Comparison of ENCODE assay signal across 25 mouse cellular contexts in genomic region chr16:40974084-40974483, GRCm38 (mm10).
"Had no signal": no experiment of that assay in that cellular context is flagged by ENCODE, and none has a peak within 500 bp of the region (broad histone marks: within the 10 kb centered on the region; RNA-seq: fewer than 3 reads in every experiment).

No protein-coding gene starts in this region.

- H3K4me2 ChIP-seq: limb, embryonic 12.5 days; limb, embryonic 15.5 days; liver, embryonic 11.5 days; lung, embryonic 14.5 days; midbrain, embryonic 12.5 days; midbrain, embryonic 15.5 days; neural tube, embryonic 12.5 days; neural tube, embryonic 15.5 days had no signal

- H3K36me3 ChIP-seq: limb, embryonic 12.5 days; limb, embryonic 15.5 days; midbrain, embryonic 12.5 days; midbrain, embryonic 15.5 days; neural tube, embryonic 12.5 days; neural tube, embryonic 15.5 days had no signal

- DNase-seq: kidney, adult 2 months; kidney, postnatal 25 days; layer of hippocampus, adult 9-11 months; layer of hippocampus, postnatal 36 days; left cerebral cortex, postnatal 4 days; liver, postnatal 0 days; lung, embryonic 14.5 days; right cerebral cortex, postnatal 14 days; right cerebral cortex, postnatal 4 days; thymus, adult 2 months; thymus, postnatal 25 days had no signal

- H3K27me3 ChIP-seq: limb, embryonic 12.5 days; limb, embryonic 15.5 days; midbrain, embryonic 12.5 days; midbrain, embryonic 15.5 days; neural tube, embryonic 12.5 days; neural tube, embryonic 15.5 days had no signal

- H3K9ac ChIP-seq: limb, embryonic 12.5 days; limb, embryonic 15.5 days; liver, embryonic 14.5 days; liver, postnatal 0 days; lung, embryonic 14.5 days; midbrain, embryonic 12.5 days; midbrain, embryonic 15.5 days; neural tube, embryonic 12.5 days; neural tube, embryonic 15.5 days had no signal

- ATAC-seq: liver, postnatal 0 days; lung, postnatal 0 days; midbrain, embryonic 15.5 days had no signal

- H3K4me3 ChIP-seq: layer of hippocampus, adult 2 months; left cerebral cortex, adult 2 months; limb, embryonic 12.5 days; limb, embryonic 15.5 days; midbrain, embryonic 12.5 days; midbrain, embryonic 15.5 days; neural tube, embryonic 12.5 days; neural tube, embryonic 15.5 days had no signal

- H3K9me3 ChIP-seq: limb, embryonic 12.5 days; limb, embryonic 15.5 days; midbrain, embryonic 12.5 days; midbrain, embryonic 15.5 days; neural tube, embryonic 12.5 days; neural tube, embryonic 15.5 days had no signal

- H3K27ac ChIP-seq: kidney, postnatal 0 days; layer of hippocampus, adult 2 months; left cerebral cortex, adult 2 months; limb, embryonic 12.5 days; limb, embryonic 15.5 days; liver, embryonic 14.5 days; macrophage; midbrain, embryonic 12.5 days; midbrain, embryonic 15.5 days; neural tube, embryonic 12.5 days; neural tube, embryonic 15.5 days; stomach, postnatal 0 days had no signal

- H3K4me1 ChIP-seq: limb, embryonic 12.5 days; limb, embryonic 15.5 days; midbrain, embryonic 12.5 days; midbrain, embryonic 15.5 days; neural tube, embryonic 12.5 days; neural tube, embryonic 15.5 days had no signal
